Mouse (Mus musculus) embryonic facial prominence, embryonic 14.5 days (tissue): ENCODE measurements around the gene Ube2j1. TPM values are rescaled to one million over a fixed set of nuclear protein-coding genes. Genes with fewer than 3 reads are reported as not detected.

Experiments used
- ATAC-seq: fragments of 200-750 bp; cut with Nextera tagmentation; 2 replicates; pipeline ENCODE4 v1.8.0; 2017; ENCODE audit warnings: low read depth, moderate number of reproducible peaks, moderate TSS enrichment
- DNase-seq: peaks from one replicate; pipeline ENCODE4 v3.0.0-alpha.2; 2015; ENCODE audit warnings: low spot score
- H3K27ac ChIP-seq: fragments of 300-500 bp; sonication (generic); replicated peaks from 2 replicates; pipeline ENCODE4 v1.5.1; 2014; ENCODE audit warnings: low read depth, mild to moderate bottlenecking, low read length, moderate library complexity
- H3K27me3 ChIP-seq: fragments of 300-500 bp; sonication (generic); replicated peaks from 2 replicates; pipeline ENCODE4 v1.6.1; 2014; ENCODE audit warnings: low read length; ENCODE audit not compliant: control insufficient read depth, insufficient read depth
- H3K36me3 ChIP-seq: fragments of 300-500 bp; sonication (generic); 2 replicates; pipeline ENCODE4 v1.6.1; 2014; ENCODE audit warnings: low read length, mixed read lengths; ENCODE audit not compliant: control insufficient read depth, insufficient read depth
- H3K4me1 ChIP-seq: fragments of 300-500 bp; sonication (generic); 2 replicates; pipeline ENCODE4 v1.6.1; 2014; ENCODE audit warnings: antibody characterized with exemption, low read length; ENCODE audit not compliant: control insufficient read depth, insufficient read depth
- H3K4me2 ChIP-seq: fragments of 300-500 bp; sonication (generic); 2 replicates; pipeline ENCODE4 v1.6.1; 2014; ENCODE audit warnings: low read depth, mild to moderate bottlenecking, low read length, moderate library complexity, mixed read lengths
- H3K4me3 ChIP-seq: fragments of 300-500 bp; sonication (generic); 2 replicates; pipeline ENCODE4 v1.5.1; 2014; ENCODE audit warnings: low read depth, mild to moderate bottlenecking, low read length
- H3K9ac ChIP-seq: fragments of 300-500 bp; sonication (generic); 2 replicates; pipeline ENCODE4 v1.6.1; 2014; ENCODE audit warnings: low read depth, mild to moderate bottlenecking, low read length, moderate library complexity, mixed read lengths
- H3K9me3 ChIP-seq: fragments of 300-500 bp; sonication (generic); 2 replicates; pipeline ENCODE4 v1.6.1; 2016; ENCODE audit warnings: low read length; ENCODE audit not compliant: control insufficient read depth
- WGBS: fragments of 180-500 bp; shearing (Covaris S2); extraction: QIAGEN DNeasy Blood & Tissue Kit; methylation state at CpG from one replicate; pipeline ENCODE4 v1.1.7; 2014; 5-methylcytosine and 5-hydroxymethylcytosine counted together
- polyA plus RNA-seq: library from polyadenylated mRNA; unstranded; fragments of >200 nt; fragmentation: Nextera tagmentation; extraction: Ambion mirVana; gene quantifications from 2 replicates; pipeline ENCODE4 v1.2.1, GENCODE M21; 2014

Ube2j1 gene
- polyA plus RNA-seq, 1 experiment from 2014 or later = 54.7 TPM

GRCm38 (mm10) chr4:33032045-33032444 is 829 bp downstream of the Ube2j1 start:
- DNase-seq = no peak

GRCm38 (mm10) chr4:33033515-33033914 is 2.3 kb downstream of the Ube2j1 start:
- peaks cover 24% of the 10 kb centered on the region for H3K36me3 ChIP-seq
- ATAC-seq = no peak
- H3K4me3 ChIP-seq = no peak overlapping the region
- peak overlapping the region; percentile 54; the same call in 1 of the 2 replicates for H3K4me2 ChIP-seq
- H3K27ac ChIP-seq = no peak overlapping the region
- peaks cover 8% of the 10 kb centered on the region for H3K4me1 ChIP-seq
- H3K27me3 ChIP-seq = no peaks in the 10 kb centered on the region
- no peak for DNase-seq
- H3K9me3 ChIP-seq = peaks cover 6% of the 10 kb centered on the region; the same call in 1 of the 2 replicates
- H3K9ac ChIP-seq = no peak overlapping the region
- 75% methylated on average over 6 of the region's 6 CpGs for WGBS

More at GRCm38 (mm10) chr4:33032045-33032444, 829 bp downstream of the Ube2j1 start:
- no peak for ATAC-seq
- Histone ChIP-seq H3K9me3 (peaks cover 6% of the 10 kb centered on the region; the same call in 1 of the 2 replicates), H3K4me3 (peak overlapping the region; percentile 69), H3K4me2 (peak overlapping the region; percentile 54), H3K4me1 (peaks cover 8% of the 10 kb centered on the region), H3K36me3 (peaks cover 25% of the 10 kb centered on the region), H3K27ac (peak overlapping the region; percentile 94), H3K27me3 (no peaks in the 10 kb centered on the region), H3K9ac (peak overlapping the region; percentile 97)
- 5% methylated on average over 4 of the region's 4 CpGs for WGBS

- DNase-seq = no peak
- 89% methylated on average over 4 of the region's 4 CpGs for whole genome bisulfite sequencing
- ATAC-seq = no peak
- no peak overlapping the region for H3K27ac ChIP-seq
- H3K4me1 ChIP-seq = no peaks in the 10 kb centered on the region
- H3K4me3 ChIP-seq = no peak overlapping the region
- H3K27me3 ChIP-seq = no peaks in the 10 kb centered on the region
- no peak overlapping the region for H3K9ac ChIP-seq
- peaks cover 6% of the 10 kb centered on the region; the same call in 1 of the 2 replicates for H3K9me3 ChIP-seq
- H3K4me2 ChIP-seq = no peak overlapping the region
- peaks cover 76% of the 10 kb centered on the region for H3K36me3 ChIP-seq
These were observed 8.6 kb downstream of the Ube2j1 start for GRCm38 (mm10) chr4:33039826-33040225.

GRCm38 (mm10) chr4:33049601-33050000 is 18.4 kb downstream of the Ube2j1 start:
- Histone ChIP-seq H3K4me2 (no peak overlapping the region), H3K27me3 (no peaks in the 10 kb centered on the region), H3K36me3 (peaks cover 73% of the 10 kb centered on the region), H3K9ac (no peak overlapping the region), H3K27ac (no peak overlapping the region), H3K4me1 (no peaks in the 10 kb centered on the region), H3K4me3 (no peak overlapping the region), H3K9me3 (no peaks in the 10 kb centered on the region)
- DNase-seq (no peak), ATAC-seq (no peak)
- 97% methylated on average over 11 of the region's 11 CpGs for WGBS

- 93% methylated on average over 3 of the region's 3 CpGs for WGBS
- no peaks in the 10 kb centered on the region for H3K4me1 ChIP-seq
- ATAC-seq (no peak), DNase-seq (no peak)
- H3K9ac ChIP-seq = no peak overlapping the region
- peaks cover 49% of the 10 kb centered on the region for H3K36me3 ChIP-seq
- H3K27ac ChIP-seq = no peak overlapping the region
- H3K9me3 ChIP-seq = no peaks in the 10 kb centered on the region
- no peaks in the 10 kb centered on the region for H3K27me3 ChIP-seq
- H3K4me3 ChIP-seq = no peak overlapping the region
- H3K4me2 ChIP-seq = no peak overlapping the region
These were observed 20.8 kb downstream of the Ube2j1 start for GRCm38 (mm10) chr4:33052055-33052454.

GRCm38 (mm10) chr4:33052650-33053049 is 21.4 kb downstream of the Ube2j1 start:
- H3K4me2 ChIP-seq = no peak overlapping the region
- ATAC-seq = no peak

GRCm38 (mm10) chr4:33054426-33054825 is 23.2 kb downstream of the Ube2j1 start:
- Histone ChIP-seq H3K4me2 (no peak overlapping the region), H3K4me1 (no peaks in the 10 kb centered on the region; the same call in 1 of the 2 replicates), H3K36me3 (peaks cover 29% of the 10 kb centered on the region), H3K27ac (no peak overlapping the region), H3K9me3 (no peaks in the 10 kb centered on the region), H3K4me3 (no peak overlapping the region), H3K27me3 (no peaks in the 10 kb centered on the region), H3K9ac (no peak overlapping the region)
- DNase-seq (no peak), ATAC-seq (no peak)

More at GRCm38 (mm10) chr4:33052650-33053049, 21.4 kb downstream of the Ube2j1 start:
- no peak for DNase-seq
- Histone ChIP-seq H3K27me3 (no peaks in the 10 kb centered on the region), H3K9ac (no peak overlapping the region), H3K4me3 (no peak overlapping the region), H3K36me3 (peaks cover 44% of the 10 kb centered on the region), H3K27ac (no peak overlapping the region), H3K9me3 (no peaks in the 10 kb centered on the region), H3K4me1 (no peaks in the 10 kb centered on the region)
- WGBS = 80% methylated on average over 5 of the region's 5 CpGs

GRCm38 (mm10) chr4:33056317-33056716 is 25.1 kb downstream of the Ube2j1 start:
- Histone ChIP-seq H3K4me2 (no peak overlapping the region), H3K9ac (no peak overlapping the region), H3K4me3 (no peak overlapping the region), H3K9me3 (no peaks in the 10 kb centered on the region), H3K27ac (no peak overlapping the region), H3K4me1 (no peaks in the 10 kb centered on the region; the same call in 1 of the 2 replicates), H3K27me3 (no peaks in the 10 kb centered on the region), H3K36me3 (peaks cover 14% of the 10 kb centered on the region)
- WGBS = 87% methylated on average over 1 of the region's 1 CpGs
- DNase-seq (no peak), ATAC-seq (no peak)
